Mouse (Mus musculus) stomach, postnatal 0 days (tissue): ENCODE results near the gene Cabp4.

Experiments used
- CTCF ChIP-seq: IDR thresholded peaks from 2 replicates; pipeline ENCODE4 v1.5.1; 2016; ENCODE audit warnings: antibody characterized with exemption, low read depth, mild to moderate bottlenecking, moderate library complexity
- EP300 ChIP-seq: optimal IDR thresholded peaks from 2 replicates; pipeline ENCODE3; 2016; ENCODE audit warnings: antibody characterized with exemption

- TF ChIP-seq CTCF (no peak), EP300 (no peak)
Measured at GRCm38 (mm10) chr19:4113806-4114230, 30.0 kb downstream of the Cabp4 start.
